Mouse (Mus musculus) brain, adult 10 weeks (tissue): ENCODE data around the gene Stoml1. TPM values are rescaled to one million over a fixed set of nuclear protein-coding genes. Genes with fewer than 3 reads are reported as not detected.

ENCODE experiments used
- polyA plus RNA-seq: library from polyadenylated mRNA; stranded (reverse); fragments of 350-450 nt; fragmentation: Illumina TruSeq; extraction: RNeasy Lipid Tissue Mini Kit (QIAGEN cat#74804); gene quantifications from one replicate; pipeline ENCODE4 v1.2.3, GENCODE M21; 2015; ENCODE audit warnings: low read depth, low replicate concordance

The Stoml1 gene
- 76.6 TPM for polyA plus RNA-seq

DNA sequence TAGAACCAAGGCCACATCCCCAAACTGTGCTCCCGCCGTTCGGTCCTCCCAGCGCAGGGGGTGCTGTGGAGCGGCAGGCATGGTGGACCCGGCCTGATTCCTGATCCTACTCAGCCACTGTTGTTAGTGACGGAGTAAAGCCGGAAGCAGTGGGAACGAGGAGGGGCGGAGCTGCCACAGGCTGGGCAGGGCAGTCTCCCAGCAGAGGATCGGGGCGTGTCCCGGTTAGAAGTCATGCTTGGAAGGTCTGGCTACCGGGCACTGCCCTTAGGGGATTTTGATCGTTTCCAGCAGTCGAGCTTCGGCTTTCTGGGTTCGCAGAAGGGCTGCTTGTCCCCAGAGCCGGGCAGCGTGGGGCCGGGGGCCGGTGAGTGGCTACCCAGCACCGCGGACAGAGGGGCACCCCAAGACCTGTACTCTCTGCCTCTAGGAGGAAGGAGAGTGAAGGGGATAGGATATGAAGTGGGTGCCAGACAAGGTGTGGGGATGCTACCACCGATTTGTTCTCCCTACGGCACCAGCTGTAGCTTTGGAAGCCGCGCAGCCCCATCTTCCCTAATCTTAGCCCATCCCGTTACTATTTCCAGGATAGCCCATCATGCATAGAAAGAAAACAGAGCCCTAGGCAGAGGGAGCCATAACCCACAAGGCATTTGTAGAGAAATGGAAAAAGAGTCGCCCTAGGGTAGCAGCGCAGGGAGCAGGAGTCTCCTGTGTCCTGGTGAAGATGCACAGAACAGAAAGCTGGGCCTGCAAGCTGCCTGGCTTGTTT is at the start of gene Stoml1:
Stoml1 (plus strand) TSS at position 132 of the 772 bp plus-strand sequence.

DNA sequence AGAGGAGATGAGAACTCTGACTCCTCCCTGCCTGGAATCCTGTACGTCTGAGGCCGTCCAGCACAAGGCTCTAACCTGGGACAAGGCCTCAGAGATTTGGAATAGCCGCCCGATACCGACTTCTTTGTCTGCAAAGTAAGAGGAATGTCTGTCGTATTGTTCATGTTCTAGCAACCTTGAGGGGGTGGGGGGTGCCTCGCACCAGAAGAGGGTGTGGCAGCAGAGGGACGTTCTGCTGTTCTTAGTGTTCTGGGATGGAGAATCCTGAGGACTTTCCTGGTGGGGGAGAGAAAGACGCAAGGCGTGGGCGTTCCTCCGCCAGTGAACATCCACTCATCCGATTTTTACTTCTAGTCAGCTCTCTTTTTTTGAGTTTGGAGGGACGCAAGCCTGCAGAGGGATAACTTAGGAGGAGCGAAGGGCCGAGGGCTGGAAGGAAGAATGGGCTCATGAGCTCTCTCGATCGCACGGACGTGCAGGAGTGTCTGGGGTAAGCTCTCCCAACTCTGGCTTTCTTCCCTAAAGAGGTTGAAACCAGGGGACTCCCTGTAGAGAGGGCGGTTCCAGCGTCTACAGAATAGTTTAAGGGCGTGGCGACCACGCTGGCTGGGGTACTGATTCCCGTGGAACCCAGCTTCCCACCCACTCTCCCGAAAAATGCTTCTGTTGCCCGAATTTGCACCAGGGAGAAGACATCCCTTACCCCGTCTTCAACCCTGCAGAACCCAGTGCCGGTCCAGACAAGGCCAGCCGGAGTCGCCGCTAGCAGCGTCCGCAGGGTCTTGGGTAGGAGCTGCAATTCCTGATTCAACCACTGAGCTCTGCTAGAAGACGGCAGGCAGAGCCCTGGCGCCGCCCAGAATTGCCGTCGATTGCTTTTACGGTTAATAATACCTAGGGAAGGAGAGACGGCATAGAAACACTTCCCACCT is 49.2 kb upstream of the Stoml1 start, which contains the start of the genes Islr and Islr2:
Islr (minus strand) TSS at position 791 of the 932 bp plus-strand sequence.
Islr2 (minus strand) TSS at position 804 of the 932 bp plus-strand sequence.

DNA sequence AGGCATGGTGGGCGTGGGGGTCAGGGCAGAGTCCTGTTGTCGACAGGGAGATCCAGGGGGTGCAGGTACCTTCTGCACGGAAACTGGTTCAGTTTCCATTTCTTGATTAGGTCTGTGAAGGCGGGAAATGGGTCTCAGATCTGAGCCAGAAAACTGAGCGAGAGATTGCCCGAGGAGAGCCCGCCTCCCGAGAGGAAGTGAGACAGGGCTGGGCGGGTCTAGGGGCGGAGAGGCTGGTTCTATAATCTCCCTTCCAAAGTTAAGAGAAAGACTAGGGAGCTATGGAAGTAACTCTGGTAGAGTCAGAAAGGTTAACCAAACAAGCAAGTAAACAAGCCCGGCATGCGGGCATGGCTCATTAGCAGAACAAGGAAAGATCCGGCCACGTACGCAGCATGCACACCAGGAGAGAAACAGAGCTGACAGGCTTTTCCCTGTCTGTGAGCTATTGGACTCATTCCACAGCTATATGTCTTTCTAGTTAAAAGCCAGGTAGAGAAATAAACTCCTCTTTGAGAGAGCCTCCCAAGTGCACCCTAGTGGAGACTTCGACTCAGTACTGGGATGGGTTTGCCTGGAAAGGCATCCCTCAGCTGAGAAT is 3.3 kb upstream of the Stoml1 start, which contains the start of gene Pml:
Pml (minus strand) TSS at position 195 of the 601 bp plus-strand sequence.

Other genes starting within 250 kb of the Stoml1 start
- 5.6 TPM for gene Cyp11a1, start 246.8 kb upstream of the Stoml1 start, polyA plus RNA-seq
- gene Stra6, start 189.4 kb upstream of the Stoml1 start, polyA plus RNA-seq = 3.4 TPM
- gene Ccdc33, start 134.3 kb upstream of the Stoml1 start, polyA plus RNA-seq = 2.5 TPM
- gene Islr, start 48.9 kb upstream of the Stoml1 start, polyA plus RNA-seq = 12.1 TPM
- 34.3 TPM for gene Islr2, start 48.8 kb upstream of the Stoml1 start, polyA plus RNA-seq
- gene Pml, start 3.4 kb upstream of the Stoml1 start, polyA plus RNA-seq = 8.1 TPM
- 1.4 TPM for gene Loxl1, start 60.0 kb downstream of the Stoml1 start, polyA plus RNA-seq
- gene Tbc1d21, start 117.3 kb downstream of the Stoml1 start, polyA plus RNA-seq = not detected
- gene Insyn1, start 235.4 kb downstream of the Stoml1 start, polyA plus RNA-seq = 163 TPM